Mouse (Mus musculus) 3T3-L1 (cell line): ENCODE data around the gene Srxn1.

Experiments
- DNase-seq: peaks from one replicate; pipeline ENCODE4 v3.0.0-alpha.2; 2015; ENCODE audit warnings: low read depth, low spot score

The Srxn1 gene

GRCm38 (mm10) chr2:152089581-152089980 lies 15.7 kb upstream of the Srxn1 start:
- DNase-seq, result no peak

- DNase-seq, result no peak
Measured at GRCm38 (mm10) chr2:152090486-152090885, 14.8 kb upstream of the Srxn1 start.

DNA sequence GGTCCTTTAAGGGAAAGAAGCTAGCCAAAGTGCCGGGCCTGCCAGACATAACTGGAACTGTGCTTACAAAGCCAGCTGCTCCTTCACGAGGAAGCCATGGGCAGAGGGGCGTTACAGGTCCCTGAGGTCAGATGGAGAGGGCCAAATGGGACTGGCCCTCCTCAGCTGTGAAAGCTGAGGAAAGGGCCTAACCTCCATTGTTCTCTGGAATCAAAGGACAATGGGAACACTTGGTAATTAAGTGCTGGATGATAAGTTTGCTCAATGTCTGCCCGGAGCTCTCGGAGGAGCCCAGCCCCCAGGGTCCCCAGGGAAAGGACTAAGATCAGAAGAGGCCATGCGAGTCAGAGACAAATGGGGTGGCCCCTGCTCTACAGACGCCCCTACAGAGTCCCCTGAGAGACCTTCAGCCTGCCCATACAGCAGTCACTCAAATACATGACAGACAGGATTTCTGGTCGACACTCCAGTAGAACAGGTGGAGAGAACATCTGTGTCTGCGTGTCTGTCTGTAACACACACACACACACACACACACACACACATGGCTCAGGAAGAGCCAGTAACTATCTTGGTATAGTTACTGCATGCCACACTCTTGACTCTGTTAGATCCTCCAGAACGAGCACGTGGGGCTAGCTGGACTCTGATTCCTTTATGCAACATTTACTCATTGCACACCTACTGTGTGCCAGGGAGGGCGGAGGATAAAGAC lies 13.8 kb upstream of the Srxn1 start:
- no peak for DNase-seq

GRCm38 (mm10) chr2:152092927-152093326 lies 12.4 kb upstream of the Srxn1 start:
- DNase-seq, result no peak

- DNase-seq, result no peak
Measured at GRCm38 (mm10) chr2:152093356-152093792, 11.9 kb upstream of the Srxn1 start.

GRCm38 (mm10) chr2:152094856-152095545 lies 10.3 kb upstream of the Srxn1 start:
- no peak for DNase-seq

DNA sequence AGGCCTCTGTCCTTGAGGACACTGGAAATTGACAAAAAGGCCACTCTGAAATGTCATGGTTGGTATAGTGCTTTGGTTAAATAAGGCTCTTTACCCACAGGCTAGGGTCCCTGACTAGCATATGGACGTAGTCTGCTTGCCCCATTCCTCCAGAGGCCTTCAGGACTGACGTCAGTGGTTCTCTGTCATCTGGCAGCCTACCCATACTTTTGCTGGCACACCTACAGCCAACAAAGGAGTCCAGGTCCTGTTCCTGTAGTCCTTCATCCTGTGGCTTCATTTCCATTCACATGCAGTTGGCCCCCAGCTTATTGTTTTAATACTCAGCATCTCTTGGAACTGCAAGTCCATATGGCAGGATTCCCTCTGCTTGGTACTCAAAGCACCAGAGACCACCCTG lies 8.4 kb upstream of the Srxn1 start:
- no peak for DNase-seq

DNA sequence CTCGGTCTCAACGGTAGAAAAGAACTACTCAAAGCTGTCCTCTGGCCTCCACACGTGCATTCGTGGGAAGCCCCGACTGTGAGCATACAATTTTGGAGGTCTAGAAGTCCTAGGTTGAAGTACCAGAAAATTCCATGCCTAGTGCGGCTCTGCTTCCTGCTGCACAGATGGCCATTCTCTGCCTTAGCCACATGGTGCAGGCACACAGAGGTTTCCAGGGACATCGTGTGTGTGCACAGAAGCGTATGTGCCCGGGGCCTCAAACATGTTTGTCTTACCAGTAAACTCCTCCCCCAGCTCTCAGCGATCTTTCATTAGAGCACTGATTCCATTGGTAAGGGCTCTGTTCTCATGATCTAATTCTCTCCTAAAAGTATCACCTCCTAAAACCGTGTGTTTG lies 7.4 kb upstream of the Srxn1 start:
- DNase-seq, result no peak

DNA sequence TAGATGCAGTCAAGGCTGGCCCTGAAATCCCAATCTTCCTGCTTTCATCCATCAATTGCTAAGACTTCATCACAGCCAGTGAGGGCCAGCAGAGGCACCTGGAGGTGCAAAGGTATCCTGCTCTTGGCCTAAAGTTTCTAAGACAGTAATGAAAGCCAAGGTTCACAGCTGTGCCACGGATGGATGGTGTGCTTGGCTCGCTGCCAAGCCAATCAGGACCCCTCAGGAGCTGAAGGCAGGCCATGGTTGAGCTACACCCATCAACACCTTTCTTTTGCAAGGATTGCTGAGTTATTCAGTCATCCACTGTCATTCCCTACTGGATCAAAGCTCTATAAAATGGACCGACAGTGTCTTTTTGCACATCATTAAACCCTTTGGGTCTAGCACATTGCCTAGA lies 5.8 kb upstream of the Srxn1 start:
- DNase-seq, result no peak

- no peak for DNase-seq
Measured at GRCm38 (mm10) chr2:152101761-152102160, 3.6 kb upstream of the Srxn1 start.

GRCm38 (mm10) chr2:152102369-152102768 lies 2.9 kb upstream of the Srxn1 start:
- no peak for DNase-seq

DNA sequence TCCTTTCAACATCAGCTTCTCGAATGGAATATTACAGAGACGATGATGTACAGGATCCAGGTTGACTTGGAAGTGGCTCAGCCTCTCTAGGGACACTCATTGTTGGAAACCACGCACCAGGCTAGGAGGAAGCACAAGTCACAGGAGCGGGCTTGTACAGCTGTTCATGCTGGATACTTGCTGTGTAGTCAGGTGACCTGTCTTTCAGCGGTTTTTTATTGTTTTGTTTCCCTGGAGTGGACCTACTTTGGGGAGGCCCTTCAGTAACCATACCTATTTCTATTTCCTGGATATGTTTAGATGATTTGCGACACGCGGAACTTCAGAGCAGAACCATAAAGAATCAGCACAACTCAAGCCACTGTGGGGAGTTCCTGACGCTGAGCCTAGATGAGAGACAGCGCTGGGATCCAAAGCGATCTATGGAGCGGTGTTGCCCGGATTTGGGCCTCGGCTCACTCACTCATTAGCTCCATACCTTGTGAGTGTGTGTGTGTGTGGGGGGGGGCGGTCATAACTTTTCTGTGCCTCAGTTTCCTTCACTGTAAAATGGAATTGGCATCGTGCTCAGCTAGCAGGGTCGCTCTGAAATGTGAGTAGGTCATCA lies 502 bp upstream of the Srxn1 start:
- DNase-seq, result peak; percentile 59

DNA sequence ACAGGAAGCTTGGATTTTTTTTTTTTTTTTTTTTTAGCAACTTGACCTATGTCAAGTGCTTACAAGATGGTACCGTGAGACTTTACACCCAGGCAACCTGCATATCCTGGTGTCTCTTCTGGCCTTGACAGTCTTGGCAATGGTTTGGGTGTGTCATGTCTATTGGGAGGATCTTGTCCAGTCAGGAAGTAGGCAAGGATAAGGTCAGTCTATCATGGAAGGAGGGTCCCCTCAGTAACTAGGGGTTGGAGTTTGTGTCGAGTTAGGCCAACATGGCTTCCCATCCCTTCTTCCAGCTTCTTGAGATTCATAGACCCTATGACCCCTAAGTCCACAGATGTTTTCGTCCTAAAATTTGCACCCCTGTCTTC lies 894 bp downstream of the Srxn1 start:
- peak; percentile 52 for DNase-seq

DNA sequence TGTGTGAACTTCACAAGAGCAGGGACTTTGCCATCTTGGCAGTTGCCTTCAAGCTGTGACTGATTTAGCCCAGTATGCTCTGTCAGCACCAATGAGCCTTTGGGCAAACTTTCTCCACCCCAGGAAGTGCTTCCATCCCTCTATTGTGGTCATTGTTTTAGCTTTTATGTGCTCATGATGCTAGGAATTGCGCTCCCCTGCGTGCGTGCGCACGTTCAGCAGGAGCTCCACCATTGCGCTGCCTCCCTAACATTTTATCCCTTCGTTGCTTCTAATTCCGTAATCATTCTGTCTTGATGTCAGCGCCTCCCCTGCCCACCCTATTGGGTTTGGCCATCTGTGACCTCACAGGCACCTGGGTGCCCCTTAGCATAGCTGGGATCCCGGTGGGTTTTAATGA lies 1.3 kb downstream of the Srxn1 start:
- DNase-seq, result no peak

DNA sequence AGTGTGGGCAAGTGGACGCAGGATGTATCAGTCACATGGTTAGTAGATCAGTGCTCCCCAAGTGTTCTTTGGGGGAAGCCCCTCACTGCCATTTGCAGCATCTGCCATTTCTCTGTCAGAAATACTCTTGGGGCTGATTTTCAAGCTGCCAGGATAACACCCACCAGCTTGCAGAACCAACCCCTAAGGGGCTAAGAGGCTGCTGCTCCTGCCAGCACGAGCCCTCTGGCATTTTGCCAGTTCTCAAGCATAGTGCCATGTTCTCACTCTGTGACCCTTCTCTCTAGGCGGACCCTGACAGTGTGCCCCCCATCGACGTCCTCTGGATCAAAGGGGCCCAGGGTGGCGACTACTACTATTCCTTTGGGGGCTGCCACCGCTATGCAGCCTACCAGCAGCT lies 3.4 kb downstream of the Srxn1 start:
- DNase-seq, result no peak

DNA sequence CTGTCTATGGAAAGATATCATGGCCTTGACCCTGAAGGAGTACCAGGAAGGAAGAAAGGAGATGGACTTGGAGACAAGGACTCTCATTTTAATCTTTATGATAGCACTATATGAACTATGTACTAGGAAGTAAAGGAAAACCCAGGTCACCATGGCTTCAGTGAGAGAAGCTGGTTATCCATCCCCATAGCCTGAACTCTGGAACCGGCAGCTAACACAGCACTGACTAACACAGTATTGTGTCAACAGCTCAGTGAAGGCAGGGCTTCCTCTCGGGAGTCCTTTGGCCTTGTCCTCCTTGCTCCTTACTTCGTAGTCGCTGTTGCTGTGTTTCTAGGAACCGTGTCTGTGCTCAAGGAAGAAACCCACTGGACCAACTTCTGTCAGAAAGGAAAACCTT lies 4.1 kb downstream of the Srxn1 start:
- no peak for DNase-seq

- DNase-seq, result no peak
Measured at GRCm38 (mm10) chr2:152111311-152111710, 6.0 kb downstream of the Srxn1 start.

- DNase-seq, result peak; percentile 92
Measured at GRCm38 (mm10) chr2:152111920-152112319, 6.6 kb downstream of the Srxn1 start.

DNA sequence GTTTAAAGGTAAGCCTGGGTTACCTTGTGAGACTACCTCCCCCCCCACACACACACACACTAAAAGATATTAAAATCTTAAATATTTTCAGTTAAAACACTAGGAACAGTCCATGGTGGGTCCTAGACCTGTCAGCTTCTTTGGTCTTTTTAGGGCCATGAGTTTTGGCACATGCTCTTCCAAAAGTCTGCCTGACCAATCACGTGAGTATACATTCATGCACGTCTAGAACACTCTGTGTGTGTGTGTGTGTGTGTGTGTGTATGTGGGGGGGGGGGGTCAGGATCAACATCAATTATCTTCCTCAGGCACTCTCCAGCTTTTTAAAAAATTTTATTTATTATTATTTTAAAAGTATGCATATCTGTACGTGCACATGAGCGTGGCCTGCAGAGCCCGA lies 7.2 kb downstream of the Srxn1 start:
- DNase-seq, result no peak

DNA sequence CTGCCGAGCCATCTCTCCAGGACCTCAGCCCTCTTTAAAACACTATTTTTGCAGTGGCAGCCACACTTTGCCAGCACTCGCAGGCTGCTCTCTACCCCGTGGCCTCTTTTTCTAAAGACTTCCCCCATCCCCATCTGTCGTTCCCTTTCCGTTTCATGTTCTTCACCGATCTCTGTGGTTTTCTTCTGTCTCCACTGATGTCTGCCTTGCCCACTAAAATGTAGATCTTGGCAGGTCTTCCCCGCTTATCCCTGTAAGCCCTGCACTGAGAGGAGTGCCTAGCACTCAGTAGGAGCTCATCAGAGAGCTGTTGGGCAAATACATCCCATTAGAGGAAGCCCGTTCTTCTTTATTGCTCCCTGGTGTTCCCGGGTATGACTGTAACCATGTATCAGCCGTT lies 7.7 kb downstream of the Srxn1 start:
- DNase-seq, result no peak

GRCm38 (mm10) chr2:152114057-152114975 lies 9.0 kb downstream of the Srxn1 start:
- DNase-seq, result no peak

DNA sequence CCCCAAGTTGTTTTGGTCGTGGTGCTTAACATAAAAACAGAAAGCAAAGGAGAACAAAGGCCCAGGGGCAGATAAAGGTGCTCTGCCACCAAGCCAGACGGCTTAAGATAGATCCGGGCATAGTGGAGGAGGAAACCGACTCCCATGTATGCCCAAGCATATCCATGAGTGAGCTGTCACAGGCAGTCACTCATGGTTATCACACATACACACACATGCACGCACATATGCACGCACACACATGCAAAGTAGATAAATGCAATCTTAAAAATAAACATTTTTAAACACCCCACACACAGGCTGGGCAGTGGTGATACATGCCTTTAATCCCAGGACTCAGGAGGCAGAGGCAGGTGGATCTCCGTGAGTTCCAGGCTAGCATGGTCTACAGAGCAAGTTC lies 12.4 kb downstream of the Srxn1 start:
- no peak for DNase-seq
